Mouse (Mus musculus) C2C12 (cell line): Measurements from ENCODE around the gene Ccdc7a. TPM values are rescaled to one million over a fixed set of nuclear protein-coding genes. Genes with fewer than 3 reads are reported as not detected.

Source experiments
- H3K27me3 ChIP-seq: one replicate; pipeline ENCODE4 v1.6.1; 2011; ENCODE audit not compliant: control insufficient read depth, insufficient read depth, insufficient read length
- H3K36me3 ChIP-seq: one replicate; pipeline ENCODE4 v1.6.1; 2011; ENCODE audit not compliant: control insufficient read depth, insufficient read depth
- H3K4me3 ChIP-seq: one replicate; pipeline ENCODE4 v1.5.1; 2011; ENCODE audit warnings: mild to moderate bottlenecking, control low read depth; ENCODE audit not compliant: poor library complexity, insufficient read depth, severe bottlenecking
- H3K79me2 ChIP-seq: one replicate; pipeline ENCODE4 v1.6.1; 2011; ENCODE audit not compliant: control insufficient read depth, insufficient read depth
- H3K79me3 ChIP-seq: one replicate; pipeline ENCODE4 v1.6.1; 2011; ENCODE audit warnings: low read depth, control low read depth
- H3ac ChIP-seq: one replicate; pipeline ENCODE3; 2011; ENCODE audit warnings: low read depth; ENCODE audit not compliant: control insufficient read depth, insufficient read length
- CEBPB ChIP-seq: IDR thresholded peaks from one replicate; pipeline ENCODE4 v1.6.1; 2011; ENCODE audit warnings: low read depth, mild to moderate bottlenecking, control low read depth, moderate library complexity
- CTCF ChIP-seq: IDR thresholded peaks from one replicate; pipeline ENCODE4 v1.5.1; 2011; ENCODE audit not compliant: control insufficient read depth, insufficient read depth, insufficient read length
- FOSL1 ChIP-seq: IDR thresholded peaks from one replicate; pipeline ENCODE4 v1.8.0; 2011; ENCODE audit warnings: mild to moderate bottlenecking, low read length; ENCODE audit not compliant: poor library complexity, insufficient read depth, severe bottlenecking
- MAX ChIP-seq: IDR thresholded peaks from one replicate; pipeline ENCODE4 v1.6.1; 2011; ENCODE audit warnings: mild to moderate bottlenecking, control low read depth
- MYOD1 ChIP-seq: IDR thresholded peaks from one replicate; pipeline ENCODE4 v1.6.1; 2011; ENCODE audit warnings: low read depth; ENCODE audit not compliant: control insufficient read depth, insufficient read length
- MYOG ChIP-seq: IDR thresholded peaks from one replicate; pipeline ENCODE4 v1.6.1; 2011; ENCODE audit not compliant: control insufficient read depth, insufficient read length; ENCODE audit errors: extremely low read depth
- USF1 ChIP-seq: IDR thresholded peaks from one replicate; pipeline ENCODE4 v1.6.1; 2011; ENCODE audit warnings: low read depth, mild to moderate bottlenecking, control low read depth, moderate library complexity
- polyA plus RNA-seq: library from polyadenylated mRNA; unstranded; fragments of >200 nt; fragmentation: generic; extraction: Trizol; gene quantifications from one replicate; pipeline ENCODE4 v1.2.1, GENCODE M21; 2012; ENCODE audit warnings: missing spikeins

Gene Ccdc7a
- polyA plus RNA-seq, 1 experiment, result not detected

DNA sequence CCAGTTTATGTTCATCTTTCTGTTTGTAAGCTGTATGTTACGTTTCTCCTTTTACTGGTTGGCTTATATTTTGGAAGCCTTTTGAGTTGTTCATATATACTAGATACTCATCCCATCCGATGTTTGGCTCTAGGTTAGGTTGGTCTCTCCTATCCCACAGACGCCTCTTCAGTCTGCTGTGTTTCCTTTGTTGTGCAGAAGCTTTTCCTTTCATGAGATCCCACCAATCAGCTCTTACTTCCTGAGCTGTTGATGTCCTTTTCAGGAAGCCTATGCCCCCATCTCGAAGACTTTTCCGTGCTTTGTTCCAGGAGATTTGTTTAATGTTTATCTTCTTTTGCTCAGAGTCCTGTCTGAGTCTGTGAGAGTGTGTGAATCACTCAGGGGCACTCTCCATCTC is 221.6 kb downstream of the Ccdc7a start:
- no peak overlapping the region for H3K4me3 ChIP-seq
- TF ChIP-seq MYOD1, result no peak
- TF ChIP-seq MYOG, result no peak
- TF ChIP-seq MAX, result no peak
- TF ChIP-seq USF1, result no peak
- no peak overlapping the region for H3ac ChIP-seq
- H3K79me2 ChIP-seq, result no peaks in the 10 kb centered on the region
- no peaks in the 10 kb centered on the region for H3K79me3 ChIP-seq
- H3K36me3 ChIP-seq, result no peaks in the 10 kb centered on the region
- H3K27me3 ChIP-seq, result no peaks in the 10 kb centered on the region

DNA sequence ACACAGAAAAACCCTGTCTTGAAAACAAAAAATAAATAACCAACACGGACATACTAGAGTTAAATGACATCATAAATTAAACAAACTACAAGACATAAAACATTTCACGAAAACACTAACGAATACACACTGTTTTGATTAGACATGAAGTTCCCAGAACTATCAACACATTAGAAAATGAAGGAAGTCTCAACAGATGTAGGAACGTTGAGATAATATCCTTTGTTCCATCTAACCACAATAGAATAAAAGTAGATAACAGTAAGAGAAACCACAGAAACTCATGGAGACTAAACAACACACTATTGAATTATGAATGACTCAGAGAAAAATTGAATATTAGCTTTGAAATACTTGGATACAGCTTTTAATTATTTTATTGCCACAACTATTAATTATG is 252.8 kb downstream of the Ccdc7a start:
- H3K4me3 ChIP-seq, result no peak overlapping the region
- TF ChIP-seq MYOD1 (no peak), FOSL1 (no peak), USF1 (no peak), MAX (no peak), CTCF (no peak), CEBPB (no peak), MYOG (no peak)
- H3K79me3 ChIP-seq, result no peaks in the 10 kb centered on the region
- H3K36me3 ChIP-seq, result no peaks in the 10 kb centered on the region
- no peak overlapping the region for H3ac ChIP-seq
- H3K79me2 ChIP-seq, result no peaks in the 10 kb centered on the region
- no peaks in the 10 kb centered on the region for H3K27me3 ChIP-seq

DNA sequence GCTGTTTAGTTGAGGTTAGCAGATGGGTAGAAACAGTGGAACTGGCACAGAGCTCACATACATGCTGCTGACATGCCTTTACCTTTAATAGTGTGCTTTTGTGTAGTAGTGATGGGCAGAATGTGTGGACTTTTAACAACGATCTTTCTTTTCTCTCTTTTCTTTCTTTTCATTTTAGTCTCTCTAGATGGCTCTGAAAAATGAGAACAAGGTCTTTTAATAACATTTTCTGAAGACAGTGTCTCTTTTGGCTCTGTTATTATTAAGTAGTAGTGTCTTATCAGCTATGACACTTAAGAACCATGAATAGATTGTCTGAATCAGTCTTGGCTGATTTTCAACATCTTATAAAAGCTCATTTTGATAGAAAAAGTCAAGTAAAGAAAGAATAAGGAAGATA is 266.7 kb downstream of the Ccdc7a start, which contains the start of gene Gm3952:
TSS of gene Gm3952 (minus strand) at position 101 of the 400 bp plus-strand sequence.
- Histone ChIP-seq H3K79me2 (no peaks in the 10 kb centered on the region), H3K4me3 (no peak within 1 kb of the TSS), H3K79me3 (no peaks in the 10 kb centered on the region), H3ac (no peak within 1 kb of the TSS), H3K36me3 (no peaks in the 10 kb centered on the region), H3K27me3 (no peaks in the 10 kb centered on the region)
- no peak for TF ChIP-seq FOSL1
- TF ChIP-seq CTCF, result no peak
- TF ChIP-seq MAX, result no peak
- TF ChIP-seq USF1, result no peak
- no peak for TF ChIP-seq MYOD1
- no peak for TF ChIP-seq MYOG
- no peak for TF ChIP-seq CEBPB

DNA sequence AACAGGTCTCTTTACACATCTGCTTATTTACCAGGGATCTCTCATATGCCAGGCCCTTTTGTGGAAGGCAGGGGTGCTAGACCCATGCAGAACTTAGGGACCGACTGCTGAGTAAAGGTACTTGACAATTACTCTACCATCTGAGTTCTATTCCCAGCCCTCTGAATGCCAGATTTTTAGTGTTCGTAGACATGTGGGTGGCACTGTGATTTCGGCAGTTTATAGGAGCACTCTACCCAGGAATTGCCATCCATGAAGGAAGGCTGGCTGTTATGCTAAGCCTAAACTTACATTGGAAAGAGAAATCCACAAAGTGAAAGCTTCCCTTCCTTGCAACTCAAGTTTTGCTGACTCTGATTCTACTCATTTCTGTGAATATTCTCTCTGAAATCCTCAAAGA is 329.6 kb downstream of the Ccdc7a start:
- H3K79me2 ChIP-seq, result no peaks in the 10 kb centered on the region
- no peaks in the 10 kb centered on the region for H3K27me3 ChIP-seq
- no peaks in the 10 kb centered on the region for H3K79me3 ChIP-seq
- peaks cover 94% of the 10 kb centered on the region for H3K36me3 ChIP-seq
- TF ChIP-seq MYOD1 (no peak), CTCF (no peak), USF1 (no peak), MYOG (no peak), FOSL1 (no peak)
- no peak overlapping the region for H3ac ChIP-seq
- no peak overlapping the region for H3K4me3 ChIP-seq

DNA sequence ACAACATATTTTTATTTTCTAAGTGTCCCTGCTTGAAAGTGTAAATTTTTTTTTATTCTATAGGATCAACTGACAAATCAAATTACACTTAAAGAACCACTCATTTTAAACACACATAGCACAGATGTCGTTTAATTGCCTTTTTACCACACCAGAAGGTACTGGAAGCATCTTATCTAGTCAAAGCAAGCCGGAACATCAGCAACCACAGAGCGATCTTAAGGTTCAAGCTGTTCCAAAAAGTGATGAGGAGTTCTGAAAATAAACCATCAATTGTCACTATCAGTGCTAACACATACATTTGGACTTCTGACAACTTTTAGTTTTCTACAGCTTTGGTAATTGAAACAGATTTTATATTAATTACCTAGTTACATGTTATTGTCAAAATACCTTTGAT is 331.2 kb downstream of the Ccdc7a start:
- Histone ChIP-seq H3K27me3 (no peaks in the 10 kb centered on the region), H3K79me3 (peaks cover 2% of the 10 kb centered on the region), H3K36me3 (peaks cover 97% of the 10 kb centered on the region), H3K79me2 (no peaks in the 10 kb centered on the region), H3ac (no peak overlapping the region), H3K4me3 (no peak overlapping the region)
- no peak for TF ChIP-seq CEBPB
- TF ChIP-seq USF1, result no peak
- TF ChIP-seq MYOD1, result no peak
- no peak for TF ChIP-seq CTCF
- TF ChIP-seq MAX, result no peak
- TF ChIP-seq FOSL1, result no peak
- TF ChIP-seq MYOG, result no peak

DNA sequence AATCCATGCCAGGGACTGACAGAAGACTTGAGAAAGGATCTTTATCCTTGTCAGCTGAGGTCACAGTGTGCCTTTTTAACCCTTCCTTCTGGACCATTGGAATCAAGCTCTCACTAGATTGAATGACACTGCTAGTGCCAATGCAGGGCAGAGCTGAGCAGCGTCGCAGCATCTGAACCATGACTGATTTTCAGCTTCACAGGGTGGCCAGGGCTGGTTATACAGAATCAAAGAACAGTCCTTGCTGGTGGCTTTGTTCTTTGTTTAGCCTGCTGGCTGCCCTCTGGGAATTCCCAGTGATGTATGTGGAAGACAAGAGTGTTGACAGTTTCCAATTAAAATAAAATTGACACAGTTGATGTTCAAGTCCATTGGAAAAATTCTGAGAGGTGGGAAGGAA is 333.1 kb downstream of the Ccdc7a start:
- H3K36me3 ChIP-seq, result peaks cover 98% of the 10 kb centered on the region
- no peaks in the 10 kb centered on the region for H3K27me3 ChIP-seq
- peaks cover 1% of the 10 kb centered on the region for H3K79me2 ChIP-seq
- peaks cover 4% of the 10 kb centered on the region for H3K79me3 ChIP-seq
- TF ChIP-seq MAX (no peak), MYOD1 (no peak), FOSL1 (no peak), CTCF (no peak), CEBPB (no peak), MYOG (no peak), USF1 (no peak)
- H3K4me3 ChIP-seq, result no peak overlapping the region
- H3ac ChIP-seq, result no peak overlapping the region
